Mouse (Mus musculus) ES-Bruce4 (cell line): ENCODE results near the gene Opa3. TPM values are rescaled to one million over a fixed set of nuclear protein-coding genes. Genes with fewer than 3 reads are reported as not detected.
A peak's percentile ranks its signal among the peaks of the same experiment; 100 is the strongest.

Source experiments
- H3K27ac ChIP-seq: 2 replicates; pipeline ENCODE4 v1.5.1; 2012; ENCODE audit warnings: low read length, inconsistent platforms; ENCODE audit not compliant: insufficient read depth
- H3K27me3 ChIP-seq: 2 replicates; pipeline ENCODE4 v1.6.1; 2012; ENCODE audit warnings: mild to moderate bottlenecking, low read length, inconsistent platforms; ENCODE audit not compliant: control insufficient read depth, poor library complexity, insufficient read depth, severe bottlenecking
- H3K36me3 ChIP-seq: 2 replicates; pipeline ENCODE4 v1.6.1; 2012; ENCODE audit warnings: inconsistent platforms, mild to moderate bottlenecking, low read length, moderate library complexity; ENCODE audit not compliant: control insufficient read depth, poor library complexity, insufficient read depth, severe bottlenecking
- H3K4me1 ChIP-seq: one replicate; pipeline ENCODE4 v1.8.1; 2011; ENCODE audit warnings: low read length; ENCODE audit not compliant: control insufficient read depth, insufficient read depth
- H3K4me3 ChIP-seq: 2 replicates; pipeline ENCODE4 v1.5.1; 2011; ENCODE audit warnings: low read depth, mild to moderate bottlenecking, low read length
- H3K9ac ChIP-seq: 2 replicates; pipeline ENCODE4 v1.6.1; 2012; ENCODE audit warnings: low read depth, mild to moderate bottlenecking, inconsistent platforms; ENCODE audit not compliant: poor library complexity, severe bottlenecking
- H3K9me3 ChIP-seq: replicated peaks from 2 replicates; pipeline ENCODE4 v1.6.1; 2012; ENCODE audit warnings: mild to moderate bottlenecking, low read length, inconsistent platforms; ENCODE audit not compliant: control insufficient read depth, poor library complexity, insufficient read depth, severe bottlenecking
- CTCF ChIP-seq: IDR thresholded peaks from one replicate; pipeline ENCODE4 v1.8.1; 2011; ENCODE audit warnings: low read depth, low read length
- EP300 ChIP-seq: IDR thresholded peaks from 2 replicates; pipeline ENCODE4 v1.6.1; 2011; ENCODE audit warnings: low read depth, low read length; ENCODE audit not compliant: insufficient read depth
- POLR2A ChIP-seq: IDR thresholded peaks from one replicate; pipeline ENCODE4 v1.8.1; 2011; ENCODE audit warnings: low read length; ENCODE audit not compliant: insufficient read depth
- polyA plus RNA-seq: library from polyadenylated mRNA; stranded (reverse); fragments of >200 nt; gene quantifications from 2 replicates; pipeline ENCODE4 v1.2.4, GENCODE M21; 2011; ENCODE audit warnings: low read depth; ENCODE audit not compliant: missing spikeins, insufficient read depth, insufficient read length

Opa3 gene
- polyA plus RNA-seq, 1 experiment: 22.3 TPM

DNA sequence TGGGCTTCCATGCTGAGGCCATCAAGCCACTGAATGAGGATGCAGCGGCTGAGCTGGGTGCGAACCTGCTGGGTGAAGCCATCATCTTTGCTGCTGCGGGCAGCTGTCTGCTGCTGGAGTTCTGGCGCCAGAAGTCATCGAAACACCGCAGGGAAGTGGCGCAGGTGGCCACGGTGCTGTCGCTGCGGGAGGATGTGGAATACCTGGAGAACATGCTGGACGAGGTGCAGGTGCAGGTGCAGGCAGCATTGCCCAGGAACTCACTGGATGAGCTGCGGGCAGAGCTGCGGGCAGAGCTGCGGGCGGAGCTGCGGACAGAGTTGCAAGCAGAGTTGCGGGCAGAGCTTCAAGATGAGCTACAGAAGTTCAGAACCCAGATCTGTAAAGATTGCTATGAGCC is 27.3 kb downstream of the Opa3 start:
- Histone ChIP-seq H3K4me3 (peak overlapping the region; percentile 40), H3K27ac (no peak overlapping the region), H3K9ac (no peak overlapping the region), H3K36me3 (peaks cover 20% of the 10 kb centered on the region), H3K4me1 (no peaks in the 10 kb centered on the region), H3K27me3 (no peaks in the 10 kb centered on the region), H3K9me3 (no peaks in the 10 kb centered on the region)
- no peak for TF ChIP-seq CTCF
- TF ChIP-seq POLR2A: no peak
- no peak for TF ChIP-seq EP300

DNA sequence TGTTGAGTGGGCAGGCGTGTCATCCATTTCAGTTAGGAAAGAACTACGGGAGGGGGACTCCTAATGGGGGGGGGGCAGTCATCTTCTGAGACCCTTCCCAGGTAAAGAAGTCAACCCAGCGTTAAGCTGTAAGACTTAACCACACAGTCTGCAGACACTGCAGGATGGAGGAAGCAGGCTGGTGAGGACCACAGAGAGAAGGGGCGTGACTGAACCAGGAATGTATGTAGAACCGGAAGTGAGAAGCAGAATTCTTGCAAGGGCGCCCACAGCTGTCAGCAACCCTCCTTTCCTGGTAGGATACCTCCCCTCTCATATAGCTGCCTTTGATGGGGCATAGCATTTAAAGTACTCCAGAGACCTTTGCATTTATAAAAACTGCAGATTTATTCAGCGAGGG is 28.4 kb downstream of the Opa3 start:
- peaks cover 24% of the 10 kb centered on the region for H3K36me3 ChIP-seq
- TF ChIP-seq EP300 (no peak), CTCF (no peak), POLR2A (no peak)
- no peaks in the 10 kb centered on the region for H3K27me3 ChIP-seq
- no peak overlapping the region for H3K27ac ChIP-seq
- no peak overlapping the region for H3K9ac ChIP-seq
- no peaks in the 10 kb centered on the region for H3K9me3 ChIP-seq
- H3K4me1 ChIP-seq: no peaks in the 10 kb centered on the region
- H3K4me3 ChIP-seq: no peak overlapping the region

DNA sequence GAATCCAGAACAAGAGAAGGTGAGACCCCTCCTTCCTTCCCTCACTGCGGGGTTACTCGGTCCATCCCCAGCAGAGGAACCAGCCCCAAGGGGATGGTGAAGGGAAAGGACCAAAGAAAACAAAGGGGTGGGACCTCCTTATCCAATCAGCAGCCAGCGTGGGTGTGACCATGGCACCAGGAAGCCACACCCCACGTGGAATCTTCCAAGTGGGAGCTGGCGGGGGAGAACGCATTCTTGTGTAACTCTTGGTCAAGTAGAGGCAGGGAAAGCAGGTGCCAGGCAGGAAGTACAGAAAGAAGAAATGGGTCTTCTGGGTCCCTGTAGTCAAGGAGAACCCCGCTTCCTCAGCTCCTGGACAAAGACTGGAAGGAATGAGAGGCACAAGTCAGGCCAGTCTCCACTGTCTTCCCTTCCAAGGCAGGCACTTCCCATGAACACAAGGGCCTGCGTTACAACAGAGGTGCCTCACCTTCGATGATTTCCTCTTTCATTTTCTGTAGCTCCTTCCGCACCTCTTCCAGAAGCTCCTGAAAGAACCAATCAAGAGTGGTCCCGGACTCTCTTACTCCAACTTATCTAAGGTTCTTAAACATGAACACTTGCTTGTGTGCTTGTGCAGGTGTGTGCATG is 29.4 kb downstream of the Opa3 start:
- no peaks in the 10 kb centered on the region for H3K9me3 ChIP-seq
- H3K27ac ChIP-seq: peak overlapping the region; percentile 73
- peaks cover 28% of the 10 kb centered on the region for H3K36me3 ChIP-seq
- no peak overlapping the region; the same call in 1 of the 2 replicates for H3K9ac ChIP-seq
- TF ChIP-seq POLR2A: no peak
- TF ChIP-seq CTCF: no peak
- TF ChIP-seq EP300: 0 out of 2 replicates have a peak, but pooled peaks have one; percentile 32
- H3K4me3 ChIP-seq: peak overlapping the region; percentile 29
- H3K27me3 ChIP-seq: no peaks in the 10 kb centered on the region
- H3K4me1 ChIP-seq: no peaks in the 10 kb centered on the region

DNA sequence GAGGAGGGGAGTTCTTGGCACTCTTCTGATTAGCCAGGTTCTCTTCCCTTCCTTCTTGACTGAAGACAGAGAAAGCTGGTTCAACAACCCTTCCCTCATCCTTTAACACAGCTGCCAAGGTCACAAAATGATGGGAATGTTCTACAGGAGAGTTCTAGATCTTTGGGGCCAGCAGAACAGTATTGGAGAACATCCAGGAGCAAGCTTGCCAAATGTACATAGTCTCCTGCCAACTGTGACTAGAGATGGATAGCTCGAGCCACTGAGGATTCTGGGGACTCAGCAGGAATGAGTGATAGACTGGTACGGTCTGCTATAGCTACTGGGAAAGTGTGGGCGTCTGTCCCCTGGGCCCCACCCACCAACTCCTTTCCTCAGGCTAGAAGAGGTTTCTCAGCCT is 30.2 kb downstream of the Opa3 start:
- H3K4me1 ChIP-seq: no peaks in the 10 kb centered on the region
- no peak for TF ChIP-seq CTCF
- H3K4me3 ChIP-seq: no peak overlapping the region
- no peaks in the 10 kb centered on the region for H3K9me3 ChIP-seq
- no peak overlapping the region for H3K9ac ChIP-seq
- H3K27me3 ChIP-seq: no peaks in the 10 kb centered on the region
- peaks cover 33% of the 10 kb centered on the region for H3K36me3 ChIP-seq
- H3K27ac ChIP-seq: peak overlapping the region; percentile 73

DNA sequence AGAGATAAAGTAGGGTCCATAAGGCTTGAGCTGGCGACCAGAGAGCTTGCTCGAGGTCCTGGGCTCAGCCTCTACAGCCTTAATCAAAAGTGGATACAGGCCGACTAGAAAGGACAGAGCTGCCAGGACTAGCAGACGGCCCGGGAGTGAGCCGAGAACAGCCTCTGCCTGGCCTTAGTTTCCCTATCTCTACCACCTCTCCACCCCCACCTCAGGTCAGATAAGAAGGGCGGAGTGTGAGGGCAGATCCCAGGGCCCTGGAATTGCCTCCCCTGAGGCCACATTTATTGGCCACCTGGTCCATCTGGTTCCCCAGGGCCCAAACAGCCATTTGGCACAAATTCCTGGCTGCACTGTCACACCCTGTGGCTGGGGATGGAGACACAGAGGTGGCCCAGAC is 37.0 kb downstream of the Opa3 start:
- peaks cover 27% of the 10 kb centered on the region for H3K36me3 ChIP-seq

DNA sequence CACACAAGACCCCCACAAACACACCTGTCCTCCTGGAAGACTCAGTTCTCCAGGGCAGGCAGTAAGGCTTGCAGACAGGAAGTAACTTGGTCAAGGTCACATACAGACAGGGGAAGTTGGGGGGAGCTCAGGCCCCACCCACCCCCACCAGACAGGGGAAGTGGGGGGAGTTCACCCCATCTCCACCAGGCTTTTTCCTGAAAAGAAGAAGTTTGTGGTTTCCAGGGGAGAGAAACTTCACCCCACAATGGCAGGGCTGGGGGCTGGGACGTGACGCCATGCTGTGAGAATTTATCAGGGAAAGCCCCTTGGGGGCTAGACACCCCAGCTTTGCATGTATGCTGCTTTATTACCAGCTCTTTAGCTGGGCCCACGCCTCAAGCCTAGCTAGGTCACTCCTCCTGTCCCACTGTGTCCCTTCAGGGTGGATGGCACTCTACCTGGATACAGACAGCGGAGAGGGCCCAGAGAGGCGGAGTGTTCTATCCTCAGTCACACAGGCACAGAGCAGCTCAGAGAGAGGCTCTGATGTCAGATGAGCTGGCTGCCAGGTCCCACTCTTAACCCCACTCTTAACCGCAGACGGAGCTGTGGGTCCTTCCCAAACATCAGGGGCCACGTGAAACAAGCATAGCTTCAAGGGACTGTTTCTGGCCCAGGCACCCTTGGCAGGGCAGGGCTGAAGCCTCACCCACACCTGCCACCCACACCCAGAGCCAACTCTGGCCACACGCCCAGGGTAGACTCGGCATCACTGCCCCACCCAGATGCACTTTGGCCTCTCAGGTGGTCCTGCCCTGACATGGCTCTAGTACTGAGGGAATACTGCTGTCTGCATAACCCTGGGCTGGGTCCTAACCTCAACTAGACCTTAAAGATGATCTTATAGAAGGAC is 38.0 kb downstream of the Opa3 start:
- Histone ChIP-seq H3K36me3 (peaks cover 26% of the 10 kb centered on the region), H3K27ac (peak overlapping the region; percentile 63), H3K27me3 (no peaks in the 10 kb centered on the region), H3K4me1 (peaks cover 9% of the 10 kb centered on the region), H3K9ac (peak overlapping the region; percentile 15; the same call in 1 of the 2 replicates), H3K9me3 (no peaks in the 10 kb centered on the region), H3K4me3 (no peak overlapping the region)
- no peak for TF ChIP-seq CTCF
- no peak for TF ChIP-seq EP300
- no peak for TF ChIP-seq POLR2A

More for the DNA sequence above, 37.0 kb downstream of the Opa3 start:
- TF ChIP-seq CTCF: no peak
- TF ChIP-seq EP300: no peak
- no peak for TF ChIP-seq POLR2A
- Histone ChIP-seq H3K4me1 (peaks cover 9% of the 10 kb centered on the region), H3K4me3 (no peak overlapping the region), H3K27ac (0 out of 2 replicates have a peak overlapping the region, but pooled peaks have one; percentile 17), H3K9ac (no peak overlapping the region), H3K27me3 (no peaks in the 10 kb centered on the region), H3K9me3 (no peaks in the 10 kb centered on the region)
